Mouse (Mus musculus): ENCODE measurements at regions not wholly inside any gene's neighbourhood (a gene's known extent, or its start where the extent isn't known, plus 50 kb on each side); places are given as distances from the start of the nearest gene placed in this dataset.

- Histone ChIP-seq H3K36me3 (replicated peaks; ENCODE audit: control insufficient read depth, insufficient read depth, low read length) (no peaks in the 10 kb centered on the region), H3K9ac (replicated peaks; ENCODE audit: low read depth, low read length) (no peak overlapping the region), H3K9me3 (replicated peaks; ENCODE audit: control insufficient read depth, low read length) (no peaks in the 10 kb centered on the region), H3K27me3 (ENCODE audit: control insufficient read depth, insufficient read depth, low read length) (no peaks in the 10 kb centered on the region), H3K4me3 (ENCODE audit: low read depth, low read length) (no peak overlapping the region), H3K4me2 (ENCODE audit: low read depth, low read length) (no peak overlapping the region), H3K27ac (ENCODE audit: low read depth) (no peak overlapping the region), H3K4me1 (ENCODE audit: control insufficient read depth, insufficient read depth) (no peaks in the 10 kb centered on the region)
- WGBS: 42% methylated on average over 6 of the region's 6 CpGs
- DNase-seq (ENCODE audit: low spot score) (no peak), ATAC-seq (ENCODE audit: insufficient read depth, low read depth) (no peak)
- TF ChIP-seq CTCF (IDR thresholded peaks at IDR 0.05; ENCODE audit: low read depth) (no peak), EP300 (IDR thresholded peaks at IDR 0.05; ENCODE audit: low read depth) (no peak)
Observed at GRCm38 (mm10) chr2:129883417-129883816, 83.1 kb downstream of the Stk35 start.

GRCm38 (mm10) chr2:129884316-129884715 is 84.0 kb downstream of the Stk35 start:
- Histone ChIP-seq H3K4me3 (ENCODE audit: low read depth, low read length) (no peak overlapping the region), H3K27me3 (ENCODE audit: control insufficient read depth, insufficient read depth, low read length) (no peaks in the 10 kb centered on the region), H3K27ac (ENCODE audit: low read depth) (no peak overlapping the region), H3K9ac (replicated peaks; ENCODE audit: low read depth, low read length) (no peak overlapping the region), H3K4me2 (ENCODE audit: low read depth, low read length) (no peak overlapping the region), H3K4me1 (ENCODE audit: control insufficient read depth, insufficient read depth) (no peaks in the 10 kb centered on the region), H3K9me3 (replicated peaks; ENCODE audit: control insufficient read depth, low read length) (no peaks in the 10 kb centered on the region), H3K36me3 (replicated peaks; ENCODE audit: control insufficient read depth, insufficient read depth, low read length) (no peaks in the 10 kb centered on the region)
- ATAC-seq (ENCODE audit: insufficient read depth, low read depth): no peak
- TF ChIP-seq EP300 (IDR thresholded peaks at IDR 0.05; ENCODE audit: low read depth) (no peak), CTCF (IDR thresholded peaks at IDR 0.05; ENCODE audit: low read depth) (no peak)
- WGBS: 92% methylated on average over 3 of the region's 3 CpGs
- DNase-seq (ENCODE audit: low spot score): no peak

- Histone ChIP-seq H3K9me3 (replicated peaks; ENCODE audit: control insufficient read depth, low read length) (0 out of 2 replicates have a peak, but pooled peaks cover 6% of the 10 kb centered on the region), H3K4me1 (ENCODE audit: control insufficient read depth, insufficient read depth) (no peaks in the 10 kb centered on the region), H3K9ac (replicated peaks; ENCODE audit: low read depth, low read length) (no peak overlapping the region), H3K27me3 (ENCODE audit: control insufficient read depth, insufficient read depth, low read length) (no peaks in the 10 kb centered on the region), H3K27ac (ENCODE audit: low read depth) (no peak overlapping the region), H3K4me2 (ENCODE audit: low read depth, low read length) (no peak overlapping the region), H3K36me3 (replicated peaks; ENCODE audit: control insufficient read depth, insufficient read depth, low read length) (no peaks in the 10 kb centered on the region), H3K4me3 (ENCODE audit: low read depth, low read length) (no peak overlapping the region)
- 82% methylated on average over 7 of the region's 7 CpGs for WGBS
- no peak for DNase-seq (ENCODE audit: low spot score)
- ATAC-seq (ENCODE audit: insufficient read depth, low read depth): no peak
- TF ChIP-seq EP300 (IDR thresholded peaks at IDR 0.05; ENCODE audit: low read depth) (no peak), CTCF (IDR thresholded peaks at IDR 0.05; ENCODE audit: low read depth) (no peak)
Observed at GRCm38 (mm10) chr2:129885536-129885935, 85.2 kb downstream of the Stk35 start.

- Histone ChIP-seq H3K9me3 (replicated peaks; ENCODE audit: control insufficient read depth, low read length) (0 out of 2 replicates have a peak, but pooled peaks cover 6% of the 10 kb centered on the region), H3K4me3 (ENCODE audit: low read depth, low read length) (no peak overlapping the region), H3K27ac (ENCODE audit: low read depth) (no peak overlapping the region), H3K9ac (replicated peaks; ENCODE audit: low read depth, low read length) (no peak overlapping the region), H3K4me2 (ENCODE audit: low read depth, low read length) (peak overlapping the region; percentile 27), H3K36me3 (replicated peaks; ENCODE audit: control insufficient read depth, insufficient read depth, low read length) (no peaks in the 10 kb centered on the region), H3K4me1 (ENCODE audit: control insufficient read depth, insufficient read depth) (peaks cover 5% of the 10 kb centered on the region; the same call in 1 of the 2 replicates), H3K27me3 (ENCODE audit: control insufficient read depth, insufficient read depth, low read length) (no peaks in the 10 kb centered on the region)
- WGBS: 43% methylated on average over 7 of the region's 7 CpGs
- ATAC-seq (ENCODE audit: insufficient read depth, low read depth) (no peak), DNase-seq (ENCODE audit: low spot score) (no peak)
- no peak for TF ChIP-seq EP300 (IDR thresholded peaks at IDR 0.05; ENCODE audit: low read depth)
- no peak for TF ChIP-seq CTCF (IDR thresholded peaks at IDR 0.05; ENCODE audit: low read depth)
Observed at GRCm38 (mm10) chr2:129893231-129893630, 92.9 kb downstream of the Stk35 start.

GRCm38 (mm10) chr2:129893832-129894231 is 93.5 kb downstream of the Stk35 start:
- DNase-seq (ENCODE audit: low spot score) (no peak), ATAC-seq (ENCODE audit: insufficient read depth, low read depth) (no peak)
- no peak for TF ChIP-seq EP300 (IDR thresholded peaks at IDR 0.05; ENCODE audit: low read depth)
- no peak for TF ChIP-seq CTCF (IDR thresholded peaks at IDR 0.05; ENCODE audit: low read depth)
- Histone ChIP-seq H3K27ac (ENCODE audit: low read depth) (no peak overlapping the region), H3K9me3 (replicated peaks; ENCODE audit: control insufficient read depth, low read length) (0 out of 2 replicates have a peak, but pooled peaks cover 6% of the 10 kb centered on the region), H3K4me1 (ENCODE audit: control insufficient read depth, insufficient read depth) (peaks cover 5% of the 10 kb centered on the region; the same call in 1 of the 2 replicates), H3K4me3 (ENCODE audit: low read depth, low read length) (no peak overlapping the region), H3K27me3 (ENCODE audit: control insufficient read depth, insufficient read depth, low read length) (no peaks in the 10 kb centered on the region), H3K4me2 (ENCODE audit: low read depth, low read length) (peak overlapping the region; percentile 27; the same call in 1 of the 2 replicates), H3K9ac (replicated peaks; ENCODE audit: low read depth, low read length) (no peak overlapping the region), H3K36me3 (replicated peaks; ENCODE audit: control insufficient read depth, insufficient read depth, low read length) (no peaks in the 10 kb centered on the region)
- WGBS: 77% methylated on average over 5 of the region's 5 CpGs

- Histone ChIP-seq H3K27ac (ENCODE audit: low read depth) (no peak overlapping the region), H3K9me3 (replicated peaks; ENCODE audit: control insufficient read depth, low read length) (0 out of 2 replicates have a peak, but pooled peaks cover 5% of the 10 kb centered on the region), H3K36me3 (replicated peaks; ENCODE audit: control insufficient read depth, insufficient read depth, low read length) (no peaks in the 10 kb centered on the region), H3K4me3 (ENCODE audit: low read depth, low read length) (no peak overlapping the region), H3K27me3 (ENCODE audit: control insufficient read depth, insufficient read depth, low read length) (no peaks in the 10 kb centered on the region), H3K4me2 (ENCODE audit: low read depth, low read length) (no peak overlapping the region), H3K9ac (replicated peaks; ENCODE audit: low read depth, low read length) (no peak overlapping the region), H3K4me1 (ENCODE audit: control insufficient read depth, insufficient read depth) (peaks cover 5% of the 10 kb centered on the region; the same call in 1 of the 2 replicates)
- 88% methylated on average over 8 of the region's 8 CpGs for WGBS
- no peak for DNase-seq (ENCODE audit: low spot score)
- TF ChIP-seq CTCF (IDR thresholded peaks at IDR 0.05; ENCODE audit: low read depth): no peak
- TF ChIP-seq EP300 (IDR thresholded peaks at IDR 0.05; ENCODE audit: low read depth): no peak
- no peak for ATAC-seq (ENCODE audit: insufficient read depth, low read depth)
Observed at GRCm38 (mm10) chr2:129894906-129895305, 94.6 kb downstream of the Stk35 start.

Measured in heart, postnatal 0 days (tissue).